Comparison of ENCODE assay signal across 8 mouse cellular contexts in genomic region chr5:148740366-148741266, GRCm38 (mm10).
DNase-seq lines count a peak whose midpoint lies in the region; ATAC-seq lines count a peak whose summit lies in the region.

No protein-coding gene starts in this region.

- WGBS in intestine, embryonic 14.5 days: 52% methylated on average over 15 of the region's 15 CpGs
- 57% methylated on average over 15 of the region's 15 CpGs for WGBS in liver, embryonic 11.5 days
- 41% methylated on average over 15 of the region's 15 CpGs for WGBS in stomach, embryonic 14.5 days

- peaks cover 7% of the 10 kb centered on the region for H3K9me3 ChIP-seq in intestine, embryonic 14.5 days (ENCODE audit: control insufficient read depth, low read length)
- no peaks in the 10 kb centered on the region; the same call in 1 of the 2 replicates for H3K9me3 ChIP-seq in liver, embryonic 11.5 days (ENCODE audit: control insufficient read depth, low read length)
- H3K9me3 ChIP-seq in stomach, embryonic 14.5 days (ENCODE audit: control insufficient read depth, low read depth, low read length): no peaks in the 10 kb centered on the region

- no peaks in the 10 kb centered on the region for H3K36me3 ChIP-seq in intestine, embryonic 14.5 days (ENCODE audit: control insufficient read depth, insufficient read depth, low read length)
- no peaks in the 10 kb centered on the region for H3K36me3 ChIP-seq in liver, embryonic 11.5 days (ENCODE audit: control insufficient read depth, insufficient read depth, low read length)
- no peaks in the 10 kb centered on the region for H3K36me3 ChIP-seq in stomach, embryonic 14.5 days (ENCODE audit: control insufficient read depth, insufficient read depth, low read length)

- intact Hi-C loops in left cerebral cortex, postnatal 36 days (cut with DNase I): no loop called here

- peak; percentile 45; the same call in 1 of the 2 replicates for ATAC-seq in intestine, embryonic 14.5 days (replicated peaks; ENCODE audit: low FRiP score, low TSS enrichment, low read depth)
- ATAC-seq in liver, embryonic 11.5 days (replicated peaks; ENCODE audit: low FRiP score): peak; percentile 66
- ATAC-seq in stomach, embryonic 14.5 days (ENCODE audit: insufficient number of reproducible peaks, insufficient read depth, low FRiP score, low read depth): peak; percentile 78

- H3K27ac ChIP-seq in intestine, embryonic 14.5 days (ENCODE audit: low read depth): peak overlapping the region; percentile 17; the same call in 1 of the 2 replicates
- H3K27ac ChIP-seq in liver, embryonic 11.5 days (ENCODE audit: low read depth, low read length): peak overlapping the region; percentile 52; the same call in 1 of the 2 replicates
- peak overlapping the region; percentile 40; the same call in 1 of the 2 replicates for H3K27ac ChIP-seq in stomach, embryonic 14.5 days (ENCODE audit: low read length)

- DNase-seq in layer of hippocampus, adult 11-12 months (ENCODE audit: low spot score): peak; percentile 28
- DNase-seq in layer of hippocampus, adult 9-10 months (ENCODE audit: low spot score): no peak
- peak; percentile 50 for DNase-seq in embryo, embryonic 11 days
- DNase-seq in intestine, embryonic 14.5 days (ENCODE audit: low spot score): no peak
- no peak for DNase-seq in liver, embryonic 11.5 days (ENCODE audit: low spot score)
- no peak for DNase-seq in T-cell, adult 2 months (ENCODE audit: low spot score)
- no peak for DNase-seq in left cerebral cortex, postnatal 36 days (ENCODE audit: low spot score in 2 of 2)

- H3K4me3 ChIP-seq in intestine, embryonic 14.5 days (ENCODE audit: low read depth, low read length): no peak overlapping the region
- H3K4me3 ChIP-seq in liver, embryonic 11.5 days (ENCODE audit: low read depth, low read length): no peak overlapping the region
- no peak overlapping the region for H3K4me3 ChIP-seq in stomach, embryonic 14.5 days (ENCODE audit: low read depth, low read length)

- H3K27me3 ChIP-seq in intestine, embryonic 14.5 days (replicated peaks; ENCODE audit: control insufficient read depth, insufficient read depth, low read length): no peaks in the 10 kb centered on the region
- no peaks in the 10 kb centered on the region for H3K27me3 ChIP-seq in liver, embryonic 11.5 days (replicated peaks; ENCODE audit: control insufficient read depth, insufficient read depth, low read length)
- H3K27me3 ChIP-seq in stomach, embryonic 14.5 days (ENCODE audit: control insufficient read depth, insufficient read depth, low read length): no peaks in the 10 kb centered on the region

- H3K4me2 ChIP-seq in intestine, embryonic 14.5 days (ENCODE audit: low read length): no peak overlapping the region
- no peak overlapping the region for H3K4me2 ChIP-seq in liver, embryonic 11.5 days
- H3K4me2 ChIP-seq in stomach, embryonic 14.5 days (replicated peaks; ENCODE audit: low read depth, low read length): no peak overlapping the region

- H3K9ac ChIP-seq in intestine, embryonic 14.5 days (ENCODE audit: low read length): no peak overlapping the region
- no peak overlapping the region for H3K9ac ChIP-seq in liver, embryonic 11.5 days (ENCODE audit: low read depth, low read length)
- H3K9ac ChIP-seq in stomach, embryonic 14.5 days (replicated peaks; ENCODE audit: low read depth, low read length): no peak overlapping the region

- H3K4me1 ChIP-seq in intestine, embryonic 14.5 days (replicated peaks; ENCODE audit: control insufficient read depth, insufficient read depth, low read length): peaks cover 3% of the 10 kb centered on the region; the same call in 1 of the 2 replicates
- peaks cover 12% of the 10 kb centered on the region for H3K4me1 ChIP-seq in liver, embryonic 11.5 days (replicated peaks; ENCODE audit: control insufficient read depth, insufficient read depth, low read length)
- no peaks in the 10 kb centered on the region for H3K4me1 ChIP-seq in stomach, embryonic 14.5 days (ENCODE audit: control insufficient read depth, insufficient read depth, low read length)

Comparison
In these comparisons a context has a peak if more than half of its experiments do, and no peak if none do; other contexts are left out.
1. DNase-seq: peak in layer of hippocampus, adult 11-12 months (single experiment) and embryo, embryonic 11 days (single experiment); none in layer of hippocampus, adult 9-10 months (single experiment), intestine, embryonic 14.5 days (single experiment), liver, embryonic 11.5 days (single experiment), T-cell, adult 2 months (single experiment) and left cerebral cortex, postnatal 36 days (0 of 2).
2. Peak in every context shown above with its lines, with median percentiles within 50 percentile points of each other: ATAC-seq and H3K27ac ChIP-seq.